Mouse (Mus musculus): ENCODE results near the gene Il4i1. TPM values are rescaled to one million over a fixed set of nuclear protein-coding genes. Genes with fewer than 3 reads are reported as not detected.
A peak's percentile ranks its signal among the peaks of the same experiment; 100 is the strongest.
"Not testable (repeated sequence)": the region's sequence is repeated elsewhere in the genome, so short reads cannot be mapped to it uniquely, and the experiment has no call there.

The Il4i1 gene
- total RNA-seq, 2 experiments from 2014 or later: 2.1 to 2.6 TPM

DNA sequence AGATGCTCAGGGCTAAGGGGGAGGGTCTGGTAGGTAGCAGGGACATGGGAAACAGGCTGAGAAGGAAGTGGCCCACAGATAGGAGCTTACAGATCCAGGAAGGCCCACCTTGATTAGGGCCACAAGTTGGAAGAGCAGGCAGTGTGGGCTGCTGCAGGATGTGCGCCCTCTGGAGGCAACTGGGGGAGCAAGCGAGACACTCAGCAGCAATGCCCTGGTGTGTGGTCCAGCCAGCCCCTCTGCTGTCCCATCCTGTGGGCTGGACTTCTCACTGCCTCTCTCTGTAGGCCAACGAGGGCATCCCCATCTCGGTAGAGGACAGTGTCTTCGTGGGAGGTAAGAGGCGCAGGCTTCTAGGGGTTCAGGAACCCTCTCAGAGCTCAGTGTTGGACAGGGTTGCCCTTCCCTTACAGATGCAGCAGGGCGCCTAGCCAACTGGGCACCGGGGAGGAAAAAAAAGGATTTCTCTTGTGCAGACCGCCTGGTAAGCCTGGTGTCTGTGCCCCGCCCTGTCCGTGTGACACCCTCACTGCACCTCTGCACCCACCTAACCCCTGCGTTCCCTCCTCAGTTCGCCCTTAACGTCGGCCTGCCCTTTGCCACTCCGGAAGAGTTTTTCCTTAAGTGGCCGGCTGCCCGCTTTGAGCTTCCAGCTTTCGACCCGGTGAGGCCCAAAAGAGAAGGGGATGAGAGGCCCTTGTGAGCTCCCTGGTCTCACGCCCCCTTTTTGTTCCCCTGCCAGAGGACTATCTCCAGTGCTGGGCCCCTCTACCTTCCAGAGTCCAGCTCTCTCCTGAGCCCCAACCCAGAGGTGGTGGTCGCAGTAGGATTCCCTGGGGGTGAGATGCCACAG, 44.6 kb downstream of the Il4i1 start:
- peak; percentile 41; the same call in 1 of the 2 replicates for ATAC-seq (replicated peaks; ENCODE audit: low FRiP score, poor library complexity, severe bottlenecking)

GRCm38 (mm10) chr7:44861429-44861816, 45.2 kb downstream of the Il4i1 start:
- no peak for ATAC-seq (replicated peaks; ENCODE audit: low FRiP score, poor library complexity, severe bottlenecking)

- no peak for ATAC-seq (replicated peaks; ENCODE audit: low FRiP score, poor library complexity, severe bottlenecking)
Measured at GRCm38 (mm10) chr7:44862434-44862833, 46.2 kb downstream of the Il4i1 start.

GRCm38 (mm10) chr7:44863210-44863609, 47.0 kb downstream of the Il4i1 start:
- ATAC-seq (replicated peaks; ENCODE audit: low FRiP score, poor library complexity, severe bottlenecking): no peak

- no peak for ATAC-seq (replicated peaks; ENCODE audit: low FRiP score, poor library complexity, severe bottlenecking)
Measured at GRCm38 (mm10) chr7:44863982-44864494, 47.9 kb downstream of the Il4i1 start.

DNA sequence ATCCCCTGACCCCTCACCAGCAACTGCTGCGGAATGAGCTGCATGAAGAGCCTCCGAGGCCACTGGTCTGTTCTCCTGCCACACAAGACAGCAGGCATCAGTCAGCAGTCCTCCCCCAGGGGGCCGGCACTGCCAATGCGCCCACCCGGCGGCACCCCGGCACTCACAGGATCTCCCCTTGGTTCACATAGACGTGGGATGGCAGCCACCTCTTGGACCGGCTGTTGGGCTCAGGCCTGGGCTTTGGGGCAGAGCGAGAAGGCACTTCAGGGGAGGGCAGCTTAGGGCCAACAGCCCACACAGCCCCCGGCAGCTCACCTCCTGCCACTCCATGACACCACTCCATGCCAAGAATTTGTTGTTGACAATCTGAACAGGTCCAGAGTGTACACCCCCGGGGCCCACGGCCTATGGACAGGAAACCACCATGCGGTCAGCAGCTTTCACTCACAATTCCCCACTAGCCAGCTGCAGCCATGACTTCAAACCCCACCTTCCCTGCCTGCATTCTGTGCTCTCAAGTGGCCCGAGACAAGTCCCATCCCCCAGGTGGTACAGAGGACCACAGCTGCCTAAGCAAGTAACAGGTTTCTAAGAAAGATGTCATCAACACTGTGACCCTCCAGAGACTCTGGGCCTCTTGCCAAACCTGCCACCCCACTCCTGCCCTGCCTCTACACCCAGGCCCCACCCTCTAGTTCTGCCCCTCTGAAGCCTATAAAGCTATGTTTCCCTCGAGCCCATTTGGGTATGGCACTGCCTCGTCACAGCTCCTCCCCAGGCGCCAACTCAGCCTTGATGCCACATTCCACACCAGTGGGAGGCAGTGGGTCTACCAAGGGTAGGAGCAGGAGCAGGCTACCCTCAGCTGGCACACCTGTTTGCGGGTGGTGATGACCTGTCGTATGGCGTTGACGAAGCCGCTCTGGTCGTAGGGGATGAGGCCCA, 48.7 kb downstream of the Il4i1 start:
- no peak for ATAC-seq (replicated peaks; ENCODE audit: low FRiP score, poor library complexity, severe bottlenecking)

DNA sequence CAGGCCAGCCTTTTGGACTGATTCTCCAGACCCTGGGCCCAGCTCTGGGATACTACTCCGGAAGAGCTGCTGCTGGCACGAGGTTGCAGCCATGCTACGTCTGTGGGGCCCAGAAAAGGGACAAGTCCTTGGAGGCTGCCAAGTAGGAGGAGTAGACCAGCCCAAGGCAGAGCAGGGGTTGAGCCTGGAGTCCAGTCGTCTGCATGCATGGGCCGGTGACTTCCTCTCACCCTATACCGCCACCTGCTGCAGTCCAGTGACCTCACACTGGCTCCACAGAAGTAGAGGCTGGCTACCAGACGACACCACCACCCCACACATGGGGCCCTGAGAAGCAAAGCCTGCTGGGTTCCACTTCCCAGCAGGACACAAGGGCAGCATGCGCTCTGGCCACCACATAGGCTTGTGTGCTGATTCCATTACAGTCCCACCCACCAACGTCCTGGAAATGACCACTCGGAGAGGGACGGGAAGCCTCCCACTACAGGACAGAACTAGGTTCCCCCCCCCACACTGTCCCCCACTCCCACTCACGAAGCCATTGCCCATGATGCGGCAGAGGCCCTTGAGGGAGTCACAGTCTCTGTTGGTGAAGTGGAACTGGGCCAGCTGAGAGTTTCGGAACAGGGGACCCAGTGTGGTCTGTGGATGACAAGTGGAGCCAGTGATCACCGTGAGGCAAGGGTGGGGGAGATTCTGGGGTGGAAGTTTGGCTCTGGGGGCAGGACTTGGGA, 50.3 kb downstream of the Il4i1 start:
- ATAC-seq (replicated peaks; ENCODE audit: low FRiP score, poor library complexity, severe bottlenecking): no peak

DNA sequence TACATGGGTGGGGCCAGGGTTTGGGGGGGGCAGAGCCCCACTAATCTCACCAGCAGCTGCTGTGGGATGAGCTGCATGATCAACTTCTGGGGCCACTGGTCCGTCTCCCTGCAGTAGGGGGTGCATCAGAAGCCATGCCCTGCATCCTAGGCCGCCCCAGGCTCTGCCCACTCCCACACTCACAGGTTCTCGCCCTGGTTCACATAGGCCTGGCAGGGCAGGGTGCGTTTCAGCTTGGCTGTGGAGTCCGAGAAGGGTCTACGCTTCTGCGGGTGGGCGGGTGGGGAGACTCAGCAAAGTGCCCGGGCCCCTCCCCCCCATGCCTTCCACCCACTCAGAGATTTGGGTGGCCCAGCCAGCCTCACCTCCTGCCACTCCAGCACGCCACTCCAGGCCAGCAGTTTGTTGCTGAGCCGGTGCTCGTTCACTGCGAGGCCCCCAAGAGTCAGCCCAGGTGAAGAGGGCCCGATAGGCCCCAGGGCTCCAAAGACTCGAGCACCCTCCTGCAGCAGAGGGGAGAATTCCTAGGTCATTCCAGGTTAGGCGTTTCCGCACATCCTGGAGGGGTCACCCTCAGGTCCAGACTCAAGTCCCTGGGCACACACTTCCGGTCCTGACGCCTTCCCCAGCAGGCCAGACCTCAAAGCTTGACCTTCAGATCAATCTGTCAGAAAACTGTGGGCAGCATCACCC, 51.0 kb downstream of the Il4i1 start:
- no peak for ATAC-seq (replicated peaks; ENCODE audit: low FRiP score, poor library complexity, severe bottlenecking)

DNA sequence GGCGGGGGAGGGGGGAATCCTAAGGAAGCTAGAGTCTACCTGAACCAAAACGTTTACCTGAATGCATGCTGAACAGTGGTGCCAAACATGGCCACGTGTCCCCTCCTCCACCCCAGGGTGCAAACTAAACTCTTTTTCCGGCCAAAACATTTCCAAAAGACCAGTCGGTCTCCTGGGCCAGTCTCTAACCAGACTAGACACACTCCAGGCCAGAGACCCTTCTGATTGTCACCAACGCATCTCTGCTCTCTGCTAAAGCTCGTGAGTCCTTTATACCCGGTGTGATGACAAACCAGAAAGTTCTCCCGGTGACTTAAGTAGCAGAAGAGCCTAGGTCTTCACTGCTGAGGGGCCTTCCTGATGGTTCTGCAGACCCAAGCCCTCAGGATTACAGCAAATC, 51.6 kb downstream of the Il4i1 start:
- no peak for ATAC-seq (replicated peaks; ENCODE audit: low FRiP score, poor library complexity, severe bottlenecking)

- no peak for ATAC-seq (replicated peaks; ENCODE audit: low FRiP score, poor library complexity, severe bottlenecking)
Measured at GRCm38 (mm10) chr7:44868465-44868864, 52.3 kb downstream of the Il4i1 start.

- ATAC-seq (replicated peaks; ENCODE audit: low FRiP score, poor library complexity, severe bottlenecking): no peak
Measured at GRCm38 (mm10) chr7:44868919-44869696, 52.9 kb downstream of the Il4i1 start.

GRCm38 (mm10) chr7:44869697-44870528, 53.7 kb downstream of the Il4i1 start, which contains the start of gene Ptov1:
Gene Ptov1, minus strand, starts transcription at chr7:44869788.
- ATAC-seq (replicated peaks; ENCODE audit: low FRiP score, poor library complexity, severe bottlenecking): peak; percentile 73

- no peak for ATAC-seq (replicated peaks; ENCODE audit: low FRiP score, poor library complexity, severe bottlenecking)
Measured at GRCm38 (mm10) chr7:44870614-44871013, 54.4 kb downstream of the Il4i1 start.

DNA sequence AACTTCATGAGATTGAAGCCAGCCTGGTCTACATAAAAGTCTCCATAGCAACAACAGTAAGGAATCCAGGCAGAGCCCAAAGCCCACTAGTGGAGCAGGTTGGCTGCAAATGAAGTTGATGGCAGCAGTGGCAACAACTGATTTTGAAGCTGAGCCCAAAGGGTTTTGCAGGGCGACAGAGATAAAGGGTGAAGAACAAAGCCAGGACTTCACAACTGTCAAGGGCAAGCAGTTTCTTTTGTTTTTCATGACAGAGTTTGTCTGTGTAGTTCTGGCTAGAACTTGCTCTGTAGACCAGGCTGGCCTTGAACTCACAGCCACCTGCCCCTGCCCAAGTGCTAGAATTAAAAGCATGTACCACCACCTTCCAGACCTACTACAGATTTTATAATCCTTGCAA, 55.0 kb downstream of the Il4i1 start:
- ATAC-seq (replicated peaks; ENCODE audit: low FRiP score, poor library complexity, severe bottlenecking): no peak

DNA sequence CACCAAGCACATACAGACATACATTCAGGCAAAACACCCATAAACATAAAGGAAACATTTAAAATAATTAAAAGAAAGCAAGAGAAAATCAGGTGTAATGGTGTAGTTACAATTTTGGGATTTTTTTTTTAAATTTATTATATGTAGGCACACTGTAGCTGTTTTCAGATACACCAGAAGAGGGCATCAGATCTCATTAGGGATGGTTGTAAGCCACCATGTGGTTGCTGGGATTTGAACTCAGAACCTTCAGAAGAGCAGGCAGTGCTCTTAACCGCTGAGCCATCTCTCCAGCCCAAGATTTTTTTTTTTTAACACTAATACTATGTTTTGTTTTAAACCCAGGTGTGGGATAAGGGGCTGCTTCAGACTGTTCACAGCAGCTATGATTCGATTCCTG, 55.6 kb downstream of the Il4i1 start:
- not testable (repeated sequence) for ATAC-seq (replicated peaks; ENCODE audit: low FRiP score, poor library complexity, severe bottlenecking)

GRCm38 (mm10) chr7:44877833-44878232, 61.6 kb downstream of the Il4i1 start:
- ATAC-seq (replicated peaks; ENCODE audit: low FRiP score, poor library complexity, severe bottlenecking): no peak

DNA sequence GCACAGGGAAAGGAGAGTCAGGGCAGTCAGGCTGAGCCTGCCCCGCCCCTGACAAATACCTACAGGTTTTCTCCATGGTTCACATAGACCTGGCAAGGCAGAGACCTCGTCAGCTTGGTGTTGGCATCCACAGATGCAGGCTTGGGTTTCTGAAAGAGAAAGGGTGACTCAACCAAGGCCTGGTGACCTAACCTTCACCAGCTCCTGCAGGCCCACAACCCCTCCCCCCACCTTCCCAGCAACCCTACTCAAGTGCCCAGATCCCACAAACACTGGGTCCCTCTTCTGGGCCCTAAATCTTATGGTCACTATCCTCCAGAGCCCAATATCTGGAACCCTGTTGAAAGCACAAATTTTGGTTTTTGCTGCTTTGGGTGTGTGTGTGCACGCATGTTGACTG, 66.8 kb downstream of the Il4i1 start:
- ATAC-seq (replicated peaks; ENCODE audit: low FRiP score, poor library complexity, severe bottlenecking): no peak

GRCm38 (mm10) chr7:44884637-44885036, 68.5 kb downstream of the Il4i1 start:
- ATAC-seq (replicated peaks; ENCODE audit: low FRiP score, poor library complexity, severe bottlenecking): no peak

Measured in erythroid progenitor cell, adult 5-6 weeks (primary cell).